Mouse (Mus musculus) adrenal gland (tissue): Measurements from ENCODE around the gene Sh3pxd2a.
"Not testable (repeated sequence)": the region's sequence is repeated elsewhere in the genome, so short reads cannot be mapped to it uniquely, and the experiment has no call there.

Experiments used
- intact Hi-C: fragments of 180-260 bp; cut with DNase I; formaldehyde crosslinking; loops from one replicate; pipeline ENCODE4 v1.15.1; 2025

Gene Sh3pxd2a

DNA sequence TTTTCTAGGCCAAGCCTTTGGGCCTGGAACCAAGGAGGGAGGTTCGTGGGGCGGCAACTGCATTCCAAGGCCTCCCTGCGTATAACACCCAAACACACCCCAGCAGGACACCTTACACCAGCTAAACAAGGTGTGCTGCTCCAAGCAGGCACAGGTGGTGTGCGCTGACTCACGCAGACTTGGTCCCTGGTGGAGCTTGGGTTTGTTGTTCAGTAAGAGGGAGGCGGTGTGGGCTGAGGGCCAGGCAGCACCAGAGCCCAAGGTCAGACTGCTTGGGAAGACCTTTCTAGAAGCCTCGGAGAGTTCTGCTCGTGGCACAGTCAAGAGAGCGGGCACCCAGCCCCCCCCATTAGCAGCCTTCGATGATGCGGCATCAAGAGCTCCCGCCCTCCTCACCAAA is 48.0 kb downstream of the Sh3pxd2a start:
- intact Hi-C loops: no loop called here

DNA sequence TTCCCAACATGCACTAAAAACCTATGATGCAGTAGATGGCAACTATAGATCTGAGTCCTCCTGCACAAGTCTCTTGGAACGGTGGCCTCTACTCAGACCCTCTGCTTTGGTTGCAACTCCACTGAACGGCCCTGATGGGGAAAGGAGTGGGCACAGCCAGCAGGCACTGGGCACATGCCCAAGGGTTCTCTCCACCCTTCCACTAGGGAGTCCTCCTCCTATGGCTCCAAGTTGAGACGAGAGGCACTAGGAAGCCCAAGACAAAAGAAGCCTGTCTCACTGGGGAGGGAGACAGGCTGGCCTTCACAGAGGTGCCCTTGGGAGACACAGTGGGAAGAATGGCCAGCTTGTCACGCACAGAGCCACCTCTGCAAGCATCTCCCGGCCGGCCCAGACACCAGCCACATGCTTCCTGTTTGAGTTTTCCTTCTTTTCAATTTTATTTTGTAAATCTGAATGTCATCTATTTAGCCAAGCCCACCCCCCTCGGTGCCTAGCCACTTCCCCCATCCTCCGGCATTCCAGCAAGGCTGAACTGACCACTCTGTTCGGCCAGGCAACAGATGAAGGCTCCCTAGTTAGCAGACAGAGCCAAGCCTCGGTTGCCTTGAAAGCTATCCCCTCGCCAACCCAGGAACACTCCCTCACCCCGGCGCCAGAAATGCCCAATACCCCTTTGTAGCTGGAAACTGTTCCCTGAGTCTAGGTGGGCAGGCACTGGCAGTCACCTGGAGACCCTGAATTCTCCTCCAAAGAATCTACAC is 49.9 kb downstream of the Sh3pxd2a start:
- intact Hi-C loops: no loop called here

DNA sequence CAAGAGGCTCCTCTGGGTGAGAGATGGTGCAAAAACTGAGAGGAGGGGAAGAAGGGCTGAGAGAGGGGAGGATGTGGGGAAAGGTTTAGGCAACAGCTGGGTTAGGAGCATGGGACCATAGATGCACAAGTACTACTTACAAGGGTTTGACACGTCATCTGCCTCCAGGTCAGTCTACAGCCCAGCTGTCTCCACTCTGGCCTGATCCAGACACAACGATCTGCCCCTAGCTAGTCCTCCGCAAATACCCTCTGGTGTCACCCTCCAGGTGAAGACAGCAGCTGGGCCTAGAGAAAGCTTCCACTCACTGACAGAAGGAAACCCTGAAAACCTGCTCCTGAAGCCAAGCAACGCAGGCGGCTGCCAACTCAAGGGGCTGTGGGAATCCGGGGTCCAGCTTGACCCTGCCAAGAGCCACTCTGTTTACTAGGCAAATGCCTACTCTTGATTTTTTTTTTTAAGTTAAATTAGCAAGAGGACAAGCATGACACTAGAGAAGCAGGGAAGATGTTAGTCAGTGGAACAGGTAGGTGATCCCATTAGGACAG is 50.7 kb downstream of the Sh3pxd2a start:
- intact Hi-C loops: no loop called here

DNA sequence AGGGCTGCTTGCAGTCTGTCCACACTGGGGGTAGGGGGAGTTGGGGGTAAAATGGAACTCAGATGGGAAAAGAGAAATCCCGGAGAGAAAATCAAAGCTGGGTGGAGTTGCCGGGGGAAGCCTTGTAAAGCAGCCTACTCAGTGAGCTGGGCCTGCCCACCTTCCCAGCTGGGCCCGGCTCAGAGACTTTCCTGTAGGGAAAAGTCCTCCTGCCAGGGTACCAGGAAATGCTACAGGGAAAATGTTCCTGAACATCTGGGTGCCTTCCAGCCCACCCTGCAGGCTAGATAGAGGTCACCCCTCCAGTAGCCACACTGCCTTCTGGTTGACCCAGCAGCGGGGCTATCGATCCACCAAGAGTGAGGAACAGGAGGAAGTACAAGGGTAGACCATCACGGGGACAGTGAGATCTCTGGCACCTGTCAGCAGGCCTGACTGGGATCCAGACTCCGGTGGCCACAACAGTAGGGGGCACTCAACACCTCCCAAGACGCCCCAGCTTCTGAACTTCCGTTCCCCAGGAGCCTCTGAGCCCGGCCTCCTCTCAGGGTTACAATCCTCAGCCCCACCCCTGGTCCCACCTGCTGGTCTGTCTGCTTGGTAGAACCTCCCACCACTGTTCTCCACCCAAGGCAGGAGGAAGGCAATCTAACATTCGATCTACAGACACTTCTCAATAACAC is 51.5 kb downstream of the Sh3pxd2a start:
- intact Hi-C loops: no loop called here

DNA sequence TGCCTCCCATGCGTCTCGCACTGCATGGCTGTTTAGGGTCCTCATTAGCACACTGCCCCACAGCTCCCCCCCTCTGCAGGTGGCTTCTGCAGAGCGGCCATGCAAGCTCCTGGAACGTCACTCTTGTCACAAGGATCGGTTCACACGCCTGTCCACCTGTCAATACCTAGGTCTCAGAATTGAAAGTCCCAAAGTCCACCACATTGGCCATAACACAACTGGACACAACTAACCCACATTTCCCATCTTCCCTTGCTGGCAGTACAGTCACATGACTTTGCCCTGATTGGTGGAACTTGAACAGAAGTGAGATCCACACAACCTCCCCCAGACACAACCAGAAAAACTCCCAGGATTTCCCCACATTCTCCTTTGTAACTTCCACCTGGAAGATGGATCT is 53.9 kb downstream of the Sh3pxd2a start:
- intact Hi-C loops: no loop called here

DNA sequence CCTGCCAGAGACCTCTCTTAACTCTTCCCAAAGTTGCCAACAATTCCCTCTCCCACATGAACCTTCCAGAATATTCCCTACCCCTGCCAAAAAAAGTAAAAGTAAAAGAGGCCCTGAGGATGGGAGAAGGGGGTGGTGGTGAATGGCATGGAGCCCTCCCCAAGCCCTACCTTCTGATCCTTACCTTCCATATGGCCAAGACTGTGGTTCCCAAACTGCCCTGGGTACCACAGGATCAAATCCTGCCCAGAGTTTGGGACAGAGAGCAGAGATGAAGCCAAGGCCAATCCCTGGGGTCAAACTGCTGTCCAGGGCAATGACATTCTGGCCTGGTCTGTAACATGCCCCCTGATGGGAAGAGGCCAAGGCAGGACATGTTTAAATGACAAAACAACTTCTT is 55.1 kb downstream of the Sh3pxd2a start:
- intact Hi-C loops: no loop called here

DNA sequence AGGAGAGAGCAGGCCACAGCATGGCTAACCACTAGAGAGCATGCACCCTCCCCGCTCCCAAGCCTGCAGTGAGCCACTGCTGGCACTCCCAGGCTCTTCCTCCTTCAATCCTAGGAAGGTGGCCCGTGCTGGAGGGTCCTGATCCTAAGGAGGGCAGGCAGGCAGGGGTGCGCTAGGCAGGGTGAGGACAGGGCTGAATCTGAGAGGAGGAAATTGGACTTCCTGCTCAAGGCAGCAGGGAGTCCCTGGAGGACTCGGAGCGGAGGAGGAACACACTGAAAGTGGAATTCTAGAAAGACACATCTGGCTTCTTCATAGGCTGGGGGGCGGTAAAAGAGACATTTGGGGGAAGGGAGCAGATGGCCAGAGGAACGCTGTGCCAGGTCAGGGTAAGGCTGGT is 55.5 kb downstream of the Sh3pxd2a start:
- intact Hi-C loops: no loop called here

DNA sequence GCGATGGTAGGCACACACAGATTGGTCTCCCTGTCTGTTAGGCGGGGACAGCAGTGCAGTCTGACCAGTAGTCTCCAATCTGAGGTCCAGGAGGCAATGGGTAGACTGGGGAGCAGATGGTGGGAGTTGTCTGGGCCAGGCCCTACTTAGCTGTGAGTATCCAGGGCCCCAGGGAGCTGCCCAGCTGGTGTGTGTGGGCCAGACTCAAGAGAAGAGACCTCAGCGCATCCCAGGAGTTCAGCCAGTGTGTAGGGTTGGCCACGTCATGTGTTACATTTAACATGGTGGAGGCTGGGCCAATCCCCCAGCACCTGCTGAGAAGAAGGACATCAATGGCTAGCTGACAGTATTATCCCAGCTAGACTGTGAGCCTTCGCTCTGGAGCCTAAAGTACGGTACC is 56.9 kb downstream of the Sh3pxd2a start:
- intact Hi-C loops: no loop called here

DNA sequence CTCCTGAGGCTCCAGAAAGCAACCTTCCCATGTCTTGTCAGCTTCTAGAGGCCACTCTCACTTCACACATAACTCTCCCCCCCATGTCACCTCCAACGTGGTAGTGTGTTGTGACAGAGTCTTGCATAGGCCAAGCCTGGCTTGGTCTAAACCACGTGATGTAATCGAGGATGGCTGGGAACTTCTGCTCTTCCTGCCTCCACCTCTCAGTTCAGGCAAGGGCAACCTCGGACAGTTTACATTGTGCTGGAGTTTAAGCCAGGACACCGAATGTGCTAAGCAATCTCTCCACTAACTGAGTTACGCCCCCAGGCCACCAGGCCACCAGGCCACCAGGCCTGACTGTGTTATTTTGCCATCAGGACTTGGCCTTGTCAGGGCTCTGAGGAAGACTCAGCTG is 57.7 kb downstream of the Sh3pxd2a start:
- intact Hi-C loops: no loop called here

DNA sequence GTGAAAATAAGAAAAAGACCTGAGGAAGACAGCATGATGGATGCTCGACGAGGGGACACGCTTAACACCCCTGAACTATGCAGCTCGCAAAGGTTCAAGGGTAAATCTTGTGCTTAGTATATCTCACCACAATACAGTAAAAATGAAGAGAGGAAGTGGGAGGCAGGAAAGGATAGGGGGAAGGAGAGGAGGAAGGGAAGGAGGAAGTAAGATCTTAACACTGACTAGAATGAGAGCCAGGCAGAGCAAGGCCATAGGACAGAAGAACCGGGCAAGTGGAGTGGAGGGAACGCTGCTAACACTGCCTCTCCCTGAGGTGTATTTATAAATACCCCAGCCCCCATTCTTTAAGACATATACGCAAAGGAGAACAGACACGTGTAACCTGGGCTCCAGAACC is 58.7 kb downstream of the Sh3pxd2a start:
- intact Hi-C loops: no loop called here

DNA sequence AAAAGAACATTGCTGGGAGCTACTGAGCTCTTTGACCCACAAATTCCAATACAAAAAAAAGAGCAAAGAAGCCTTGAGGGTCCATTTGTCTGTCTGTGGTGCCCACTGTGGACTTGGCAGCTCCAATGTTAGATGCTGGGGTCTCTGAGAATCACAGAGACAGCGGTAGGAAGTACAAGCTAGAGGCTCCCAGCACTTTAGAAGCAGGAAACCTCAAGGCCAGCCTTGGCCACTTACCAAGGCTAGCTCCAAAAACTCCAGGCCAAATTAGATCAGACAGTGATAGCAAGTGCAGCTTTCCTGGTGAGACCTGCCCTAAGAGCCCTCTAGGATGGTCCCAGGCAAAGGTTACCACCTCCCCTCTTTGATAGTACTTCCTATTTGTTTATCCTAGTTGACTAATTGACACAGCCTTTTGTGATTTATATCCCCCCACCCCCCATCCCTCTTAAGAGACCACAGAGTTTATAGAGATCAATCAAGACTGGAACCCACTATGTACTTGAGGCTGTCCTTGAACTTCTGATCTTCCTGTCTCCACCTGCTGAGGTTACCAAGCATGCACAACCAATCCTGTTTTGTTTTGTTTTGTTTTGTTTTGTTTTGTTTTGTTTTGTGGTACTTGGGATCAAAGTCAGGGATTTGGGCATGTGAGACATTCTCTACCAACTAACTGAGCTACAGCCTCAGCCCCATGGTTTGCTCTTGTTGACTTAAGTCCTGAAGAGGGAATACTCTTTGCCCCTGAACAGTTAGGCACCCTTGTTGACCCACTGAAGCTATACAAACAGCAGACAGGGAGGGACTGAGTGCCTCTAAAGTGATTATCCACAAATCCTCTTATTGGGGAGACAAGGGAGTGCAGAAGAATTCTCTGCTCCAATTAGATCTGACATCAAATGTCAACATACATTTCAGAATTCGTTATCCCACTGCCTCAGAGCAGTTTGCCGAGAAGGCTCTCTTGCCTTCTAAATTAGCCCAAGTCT is 60.5 kb downstream of the Sh3pxd2a start:
- intact Hi-C loops: no loop called here

DNA sequence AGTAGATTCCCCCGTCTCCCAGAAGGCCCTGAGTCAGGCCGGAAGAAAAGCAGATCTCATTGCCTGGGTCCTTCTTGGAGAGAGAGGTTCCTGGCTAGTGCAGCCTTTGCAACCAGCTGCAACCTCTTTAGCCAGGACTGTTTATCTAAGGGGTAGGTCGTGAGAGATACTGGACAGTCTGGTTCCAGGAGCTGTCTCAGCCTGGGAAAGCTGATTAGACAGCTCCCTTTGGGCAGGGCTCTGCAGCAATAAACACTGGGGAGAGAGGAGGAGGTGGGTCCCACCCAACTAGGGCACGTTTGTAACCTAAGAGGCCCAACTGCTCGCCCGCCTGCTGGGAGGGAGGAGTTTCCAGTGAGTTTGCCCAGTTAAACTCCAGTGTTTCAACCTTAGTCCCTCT is 61.2 kb downstream of the Sh3pxd2a start:
- intact Hi-C loops: no loop called here

DNA sequence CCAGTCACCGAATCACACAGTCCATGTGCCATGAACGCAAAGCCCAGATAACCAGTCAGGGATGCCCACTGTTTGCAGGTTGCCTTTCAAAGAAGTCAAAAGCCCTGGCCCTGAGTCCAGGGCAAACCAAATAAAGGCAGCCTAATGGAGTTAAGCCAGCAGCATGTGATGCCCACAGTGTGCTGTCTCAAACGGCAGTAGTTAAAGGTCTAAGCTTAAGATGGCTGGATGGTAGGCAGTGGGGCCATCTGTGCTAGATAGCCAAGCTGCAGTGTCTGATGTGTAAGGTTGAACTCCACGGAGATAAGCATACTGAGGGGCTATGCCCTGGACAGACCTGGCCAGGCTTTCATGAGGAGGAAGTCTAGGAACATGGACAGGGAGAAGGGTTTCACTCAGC is 61.7 kb downstream of the Sh3pxd2a start:
- intact Hi-C loops: no loop called here

DNA sequence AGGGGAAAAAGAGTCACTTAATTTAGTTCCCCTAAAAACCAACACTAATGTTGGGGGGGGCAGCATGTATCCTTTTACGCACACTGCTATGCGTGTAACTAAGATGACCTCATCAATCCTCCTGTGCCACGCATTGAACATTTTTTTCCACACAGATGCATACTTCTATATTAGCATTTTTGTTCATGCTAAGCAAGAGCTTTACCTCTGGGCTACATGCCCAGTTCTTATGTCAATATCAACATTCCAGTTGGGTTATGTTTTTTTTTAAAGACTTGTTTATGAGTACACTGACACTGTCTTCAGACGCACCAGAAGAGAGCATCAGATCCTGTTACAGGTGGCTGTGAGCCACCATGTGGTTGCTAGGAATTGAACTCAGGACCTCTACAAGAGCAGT is 64.5 kb downstream of the Sh3pxd2a start:
- intact Hi-C loops: no loop called here

DNA sequence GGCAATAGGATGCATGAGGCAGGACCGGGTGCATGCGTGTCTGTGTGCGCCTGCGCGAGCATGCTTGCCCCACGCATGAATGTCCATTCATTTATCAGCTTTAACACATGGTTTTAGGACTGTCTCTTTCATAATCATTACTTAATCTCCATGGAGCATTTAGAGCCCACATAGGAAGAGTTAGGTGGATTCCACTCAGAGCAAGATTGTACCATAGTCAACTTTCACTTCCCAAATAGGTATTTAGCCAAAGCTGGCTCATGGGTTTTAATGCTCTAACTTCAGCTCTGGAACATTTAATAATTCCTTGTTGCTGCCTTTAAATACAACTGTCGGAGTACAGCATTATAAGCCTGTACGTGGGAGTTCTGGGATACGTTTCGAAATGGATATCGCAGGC is 65.2 kb downstream of the Sh3pxd2a start:
- intact Hi-C loops: no loop called here

DNA sequence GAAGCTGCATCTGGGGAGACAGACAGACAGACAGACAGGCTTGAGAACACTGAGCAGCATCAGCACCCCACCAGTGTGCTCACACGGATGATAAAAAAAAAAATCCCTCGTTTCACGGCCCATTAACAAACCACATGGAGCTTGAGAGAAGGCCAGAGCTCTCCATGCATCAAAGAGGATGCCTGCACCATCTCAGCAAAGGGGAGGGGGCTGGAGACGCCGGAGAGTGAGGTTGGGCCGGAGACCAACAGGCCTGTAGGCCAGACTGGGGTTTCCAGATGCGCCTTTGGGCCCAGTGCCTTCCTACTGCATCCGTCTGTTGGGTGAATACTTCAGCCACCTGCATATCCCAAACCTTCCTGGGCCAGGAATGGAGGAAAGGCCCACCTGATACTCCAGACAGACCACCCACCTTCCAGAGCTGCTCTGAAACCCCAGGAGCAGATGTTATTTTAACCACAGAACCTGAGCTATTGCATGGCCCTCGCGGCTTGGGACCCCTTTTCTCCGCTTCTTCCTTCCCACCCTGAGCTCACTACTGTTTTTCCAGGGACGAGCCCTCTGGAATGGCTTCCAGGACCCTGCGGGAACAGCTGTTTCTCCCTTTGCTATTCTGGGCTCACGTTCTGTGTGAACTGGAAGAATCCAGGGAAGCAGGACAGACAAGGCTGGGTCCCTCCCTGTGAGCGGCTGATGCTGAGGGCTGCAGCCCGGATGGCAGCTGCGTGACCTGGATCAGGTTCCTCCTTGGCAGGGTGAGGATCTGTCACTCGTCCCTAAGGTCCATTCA is 66.1 kb downstream of the Sh3pxd2a start:
- intact Hi-C loops: no loop called here

DNA sequence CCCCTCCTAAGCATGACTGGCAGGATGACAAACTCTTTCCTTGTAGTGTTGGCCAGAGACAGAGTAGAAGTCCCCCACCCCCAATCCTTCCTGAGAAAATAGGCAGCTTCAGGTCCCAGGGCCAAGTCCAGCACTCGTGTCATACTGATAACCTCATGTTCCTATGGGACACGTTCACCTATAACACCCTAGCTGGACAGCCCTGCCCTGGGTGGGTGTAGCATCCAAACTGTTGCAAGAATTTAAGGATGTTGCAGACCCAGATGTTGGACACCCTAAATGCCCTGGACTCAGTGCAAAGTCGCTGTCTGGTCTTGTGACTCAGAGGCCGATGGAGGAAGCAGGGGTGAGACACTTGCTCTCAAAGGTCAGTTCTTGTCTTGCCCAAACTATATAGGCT is 68.9 kb downstream of the Sh3pxd2a start:
- intact Hi-C loops: no loop called here

DNA sequence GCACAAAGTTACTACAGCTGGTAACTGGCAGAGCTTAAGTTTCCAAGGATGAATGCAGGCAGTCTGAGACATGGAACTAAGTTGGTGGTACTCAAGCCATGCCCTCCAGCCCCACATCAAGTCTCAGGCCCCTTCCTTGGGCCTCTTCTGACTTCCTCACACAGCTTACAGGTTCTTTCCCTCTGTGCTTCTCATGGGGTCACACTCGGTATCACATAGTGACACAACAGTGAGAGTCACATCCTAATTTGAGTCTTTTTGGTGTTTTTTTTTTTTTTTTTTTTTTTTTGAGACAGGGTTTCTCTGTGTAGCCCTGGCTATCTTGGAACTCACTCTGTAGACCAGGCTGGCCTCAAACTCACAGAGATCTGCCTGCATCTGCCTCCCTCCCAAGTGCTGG is 69.4 kb downstream of the Sh3pxd2a start:
- intact Hi-C loops: not testable (repeated sequence)

DNA sequence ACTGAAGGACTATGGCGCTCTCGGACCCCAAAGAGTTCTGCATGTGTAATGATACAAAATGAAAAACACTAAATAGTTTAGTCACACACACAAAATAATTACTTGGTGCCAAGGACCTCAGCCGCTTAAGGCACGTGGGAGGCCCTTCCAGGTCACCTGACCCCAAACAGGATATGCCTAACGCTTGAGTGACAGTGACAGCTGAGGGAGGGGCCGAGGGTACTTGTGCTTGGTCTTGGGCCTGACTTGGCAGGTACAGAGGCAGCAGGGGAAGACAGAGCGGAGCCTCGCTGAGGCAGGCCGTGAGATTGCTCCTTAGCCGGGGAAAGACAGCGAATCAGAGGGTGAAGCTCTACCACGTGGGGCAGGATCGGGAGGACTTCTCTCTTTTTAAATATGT is 73.3 kb downstream of the Sh3pxd2a start:
- intact Hi-C loops: no loop called here

DNA sequence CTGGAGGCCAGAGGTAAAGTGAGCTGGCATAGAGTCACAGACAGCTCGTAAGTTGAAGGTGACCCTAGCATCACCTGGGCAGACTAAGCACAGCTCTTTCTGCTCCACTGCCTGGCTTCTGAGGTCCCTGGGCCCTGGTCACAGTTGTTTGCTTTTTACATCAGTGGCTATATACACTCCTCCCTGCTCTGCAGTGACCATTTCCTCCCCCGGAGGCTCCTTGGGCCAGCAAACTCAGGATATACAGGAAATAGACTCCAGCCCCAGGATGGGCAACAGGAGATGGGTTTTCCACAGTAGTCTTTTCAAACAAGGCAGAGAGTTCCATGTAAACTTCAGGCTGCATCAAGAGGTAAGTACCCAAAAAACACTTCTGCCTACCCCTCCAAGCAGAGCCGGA is 76.3 kb downstream of the Sh3pxd2a start:
- intact Hi-C loops: no loop called here

DNA sequence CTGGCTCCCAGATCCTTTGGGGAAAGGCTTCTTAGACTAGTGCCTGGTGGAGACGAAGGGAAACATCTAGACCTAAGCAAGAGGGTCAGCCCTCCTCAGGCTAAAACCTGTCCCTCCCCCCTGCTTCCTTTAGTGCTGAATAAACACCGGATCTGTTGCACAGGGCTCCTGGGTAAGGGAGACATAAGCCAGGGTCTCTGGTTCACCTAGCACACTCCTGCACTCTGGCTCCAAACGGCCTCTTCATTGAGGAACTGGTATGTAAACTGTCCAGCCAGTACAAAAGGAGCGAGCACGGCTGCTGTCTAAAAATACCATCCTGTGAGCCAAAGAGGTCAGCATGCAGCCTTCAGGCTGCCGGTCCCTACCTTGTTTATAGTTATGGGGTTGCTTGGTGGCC is 76.8 kb downstream of the Sh3pxd2a start:
- intact Hi-C loops: no loop called here
